Mouse (Mus musculus): ENCODE data around the gene Gtf3c4.

DNA sequence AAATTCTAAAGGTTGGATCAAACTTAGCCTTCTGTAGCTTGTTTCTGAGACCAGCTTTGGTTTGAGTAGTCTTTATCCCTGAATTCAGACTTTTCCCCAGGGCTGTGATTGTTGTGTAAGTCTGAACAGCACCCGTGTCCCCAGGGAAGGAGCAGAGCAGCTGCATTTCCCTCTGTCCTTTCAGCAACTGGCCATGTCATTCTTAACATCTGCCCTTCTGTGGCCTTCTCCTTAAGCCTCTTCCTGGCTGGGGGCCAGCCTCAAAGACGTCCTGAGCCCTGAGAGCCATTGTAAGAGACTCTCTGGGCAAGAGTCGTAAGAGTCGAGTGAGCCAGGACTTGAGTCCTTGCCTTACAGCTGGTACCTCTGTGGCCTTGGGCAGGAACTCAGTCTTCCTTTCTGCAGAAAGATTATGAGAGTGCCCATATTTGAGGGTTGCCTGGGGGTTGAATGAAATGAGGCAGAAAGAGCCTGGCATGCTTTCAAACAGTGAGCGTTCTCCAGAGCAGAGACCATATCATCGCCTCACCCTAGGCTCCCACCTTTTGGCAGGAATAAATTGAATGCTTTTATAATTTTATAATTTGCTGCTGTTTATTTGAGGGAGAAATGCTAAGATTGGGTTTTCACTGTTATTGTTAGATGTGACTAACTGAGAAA is 42.8 kb upstream of the Gtf3c4 start:
- TF ChIP-seq CTCF (conservative IDR thresholded peaks at IDR 0.05; ENCODE audit: low read length) (no peak), NANOG (IDR thresholded peaks at IDR 0.05; ENCODE audit: borderline replicate concordance, low read length) (no peak)
